Mouse (Mus musculus) spleen, adult 18-20 months (tissue): ENCODE data around the gene Mrpl23.
A peak's percentile ranks its signal among the peaks of the same experiment; 100 is the strongest.

Experiments used
- DNase-seq, 2 experiments: peaks; one replicate each; pipeline ENCODE4 v3.0.0; 2022; ENCODE audit warnings: mixed read lengths in 2 of 2

Mrpl23 gene

GRCm38 (mm10) chr7:142522352-142522751 lies 10.1 kb upstream of the Mrpl23 start:
- DNase-seq: no peak

- no peak for DNase-seq
These were observed 9.1 kb upstream of the Mrpl23 start for GRCm38 (mm10) chr7:142523200-142523990.

- DNase-seq: no peak
These were observed 6.9 kb upstream of the Mrpl23 start for GRCm38 (mm10) chr7:142525342-142526178.

- DNase-seq: no peak
These were observed 3.1 kb upstream of the Mrpl23 start for GRCm38 (mm10) chr7:142529350-142529749.

GRCm38 (mm10) chr7:142531973-142532521 lies 439 bp upstream of the Mrpl23 start:
- DNase-seq: no peak

- DNase-seq: peak; percentile 74 to 84
These were observed 771 bp downstream of the Mrpl23 start for GRCm38 (mm10) chr7:142533059-142533855.

- no peak for DNase-seq
These were observed 2.6 kb downstream of the Mrpl23 start for GRCm38 (mm10) chr7:142535116-142535515.

- no peak for DNase-seq
These were observed 3.3 kb downstream of the Mrpl23 start for GRCm38 (mm10) chr7:142535832-142536231.

GRCm38 (mm10) chr7:142537181-142537580 lies 4.7 kb downstream of the Mrpl23 start:
- DNase-seq: no peak

GRCm38 (mm10) chr7:142537879-142538278 lies 5.4 kb downstream of the Mrpl23 start:
- peak; percentile 21 to 64 for DNase-seq

GRCm38 (mm10) chr7:142538291-142538690 lies 5.8 kb downstream of the Mrpl23 start:
- DNase-seq: no peak

GRCm38 (mm10) chr7:142538766-142539165 lies 6.3 kb downstream of the Mrpl23 start:
- no peak for DNase-seq

- DNase-seq: no peak
These were observed 7.3 kb downstream of the Mrpl23 start for GRCm38 (mm10) chr7:142539828-142540227.

GRCm38 (mm10) chr7:142542771-142543303 lies 10.4 kb downstream of the Mrpl23 start:
- no peak for DNase-seq

- DNase-seq: no peak
These were observed 13.5 kb downstream of the Mrpl23 start for GRCm38 (mm10) chr7:142545967-142546366.

GRCm38 (mm10) chr7:142547874-142548273 lies 15.4 kb downstream of the Mrpl23 start:
- DNase-seq: no peak

- DNase-seq: no peak
These were observed 16.2 kb downstream of the Mrpl23 start for GRCm38 (mm10) chr7:142548706-142549105.

GRCm38 (mm10) chr7:142549941-142550763 lies 17.7 kb downstream of the Mrpl23 start:
- no peak for DNase-seq

- no peak for DNase-seq
These were observed 18.5 kb downstream of the Mrpl23 start for GRCm38 (mm10) chr7:142550935-142551373.

- DNase-seq: no peak
These were observed 19.2 kb downstream of the Mrpl23 start for GRCm38 (mm10) chr7:142551691-142552090.
